Mouse (Mus musculus): ENCODE measurements around the gene Agk.

The Agk gene

DNA sequence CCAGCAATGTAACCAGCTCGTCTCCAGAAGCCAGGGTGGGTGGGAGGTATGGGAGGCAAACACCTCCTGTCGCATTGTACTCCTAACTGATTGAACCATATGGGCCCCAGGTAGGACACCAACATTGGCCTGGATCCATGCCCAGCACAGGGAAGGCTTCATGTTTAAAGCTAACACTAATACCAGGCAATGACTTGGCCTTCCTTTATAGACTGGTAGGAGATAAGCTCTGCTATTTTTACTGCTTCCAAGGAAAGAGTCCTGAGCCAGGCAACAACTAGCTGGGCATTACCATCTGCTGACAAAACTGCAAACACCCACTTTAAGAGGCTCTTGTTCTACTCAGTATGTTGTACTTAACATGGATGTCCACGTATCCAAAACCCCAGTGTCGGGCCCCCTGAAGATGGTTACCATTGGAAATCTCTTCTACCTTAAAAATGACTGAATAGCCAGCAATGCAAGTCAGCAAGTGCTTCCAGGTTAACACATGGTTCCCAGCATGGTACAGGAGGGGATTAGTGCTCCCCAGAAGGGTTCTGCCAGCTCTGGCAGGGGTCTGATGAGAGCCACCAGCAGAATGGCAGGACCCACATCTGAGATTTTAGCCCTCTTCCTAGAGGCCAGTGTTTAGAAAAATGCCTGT, 78.8 kb downstream of the Agk start:
- in situ Hi-C loops (cut with MboI, MseI): no loop called here

DNA sequence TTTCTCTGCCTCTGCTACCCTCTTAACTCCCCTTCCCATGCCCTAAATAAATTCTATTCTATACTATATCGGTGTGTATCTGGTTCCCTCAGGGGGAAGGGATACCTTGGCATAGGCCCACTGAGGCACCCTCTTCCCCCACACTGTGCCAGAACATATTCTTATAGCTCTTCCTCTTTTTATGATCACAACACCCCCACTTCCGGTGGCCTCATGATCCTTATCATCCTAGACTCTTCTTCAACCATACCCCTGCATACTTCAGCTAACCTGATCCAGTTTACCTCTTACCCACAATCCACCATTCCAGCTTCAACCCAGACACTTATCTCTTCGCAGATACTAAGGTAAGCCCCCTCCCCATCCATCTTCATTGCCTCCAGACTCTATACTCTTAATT, 86.1 kb downstream of the Agk start:
- in situ Hi-C loops (cut with MboI, MseI): no loop called here

DNA sequence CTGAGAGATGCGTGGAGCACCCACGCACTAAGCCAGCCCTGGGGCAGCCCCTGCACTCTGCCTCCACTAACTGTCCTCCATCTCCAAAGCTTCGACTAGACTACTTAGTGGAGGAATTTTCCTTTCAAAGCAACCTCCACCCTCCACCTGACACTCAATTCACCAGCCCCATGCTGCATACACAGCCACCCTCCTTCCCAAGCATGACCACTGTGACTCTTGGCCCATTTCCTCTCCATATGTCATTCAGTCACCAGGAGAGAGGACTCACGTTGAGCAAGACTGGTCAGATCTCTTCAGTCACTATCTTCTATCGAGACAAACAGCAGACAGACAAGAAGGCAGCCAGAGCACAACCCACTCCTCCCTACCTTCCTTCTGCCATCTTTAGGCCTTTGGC, 88.1 kb downstream of the Agk start:
- in situ Hi-C loops (cut with MboI, MseI): no loop called here

DNA sequence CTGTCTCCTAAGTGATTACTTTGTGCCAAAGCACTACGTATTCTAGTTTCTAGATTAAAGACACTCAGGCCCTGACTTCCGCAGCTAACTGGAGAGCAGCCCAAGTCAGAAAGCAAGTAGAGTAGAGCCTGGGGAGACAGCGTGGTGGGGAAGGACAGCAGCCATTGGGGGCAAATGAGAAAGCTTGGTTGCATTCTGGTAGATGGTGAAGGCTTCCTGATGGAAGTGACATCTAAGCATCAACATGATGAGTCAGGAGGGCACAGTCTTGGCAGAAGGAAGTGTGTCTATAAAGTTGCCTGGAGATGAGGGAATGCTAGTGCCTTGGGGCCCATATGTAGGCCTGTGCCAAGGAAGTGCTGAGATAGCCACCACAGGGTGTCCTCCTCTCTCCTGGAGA, 88.6 kb downstream of the Agk start:
- in situ Hi-C loops (cut with MboI, MseI): no loop called here

DNA sequence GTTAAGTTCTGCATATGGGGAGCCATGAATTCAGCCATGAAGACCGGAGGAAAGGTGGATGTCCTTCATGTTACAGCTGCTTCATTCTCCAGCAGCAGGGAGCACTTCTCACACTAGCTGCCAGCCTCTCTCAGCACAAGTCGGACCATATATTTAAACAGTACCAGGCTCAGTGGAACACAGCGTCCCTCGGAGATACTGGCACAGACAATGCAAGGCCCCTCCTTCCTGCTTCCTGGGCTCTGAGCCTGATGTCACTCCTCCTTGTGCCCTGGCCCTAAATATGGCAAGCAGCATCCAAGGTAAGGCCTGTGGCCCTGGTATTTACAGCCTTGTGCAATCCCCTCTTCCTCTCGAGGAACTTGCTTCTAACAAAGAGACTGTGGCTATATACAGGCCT, 90.8 kb downstream of the Agk start:
- in situ Hi-C loops (cut with MboI, MseI): no loop called here

DNA sequence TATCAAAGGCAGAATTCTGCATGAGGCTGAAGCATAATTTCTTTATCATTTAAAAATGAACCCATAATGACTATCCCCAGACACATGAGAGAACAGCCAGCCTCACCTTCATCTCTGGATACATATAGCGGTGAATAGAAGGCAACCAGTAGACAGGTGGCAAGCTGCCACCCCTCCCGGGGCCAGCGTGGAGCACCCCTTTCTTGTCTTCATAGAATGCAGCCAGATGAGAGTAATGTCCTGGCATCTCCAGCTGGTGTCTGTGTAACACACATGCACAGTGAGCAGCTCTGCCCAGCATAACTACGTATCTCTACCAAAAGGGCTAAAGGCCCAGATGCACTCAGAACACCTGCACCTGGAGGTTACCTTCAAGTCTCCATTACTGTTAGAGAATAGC, 93.4 kb downstream of the Agk start:
- in situ Hi-C loops (cut with MboI, MseI): no loop called here

DNA sequence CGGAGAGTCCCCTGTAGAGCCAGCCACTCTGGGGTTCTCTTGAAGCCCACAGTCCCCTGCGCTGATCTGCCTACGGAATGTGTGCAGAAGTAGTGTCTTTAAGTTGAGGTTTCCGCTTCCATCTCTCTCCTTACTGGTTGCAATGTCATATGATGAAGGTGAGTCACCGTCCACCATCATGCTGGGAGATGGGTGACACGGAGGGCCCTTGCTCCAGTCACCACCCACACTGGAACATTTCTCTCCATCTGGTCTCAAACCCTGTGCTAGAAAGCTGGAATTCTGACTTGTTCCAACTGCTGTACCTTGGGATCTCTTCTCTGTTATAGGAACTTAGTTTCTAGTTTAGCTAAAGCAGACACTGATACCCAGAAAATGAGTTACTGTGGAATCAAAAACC, 96.1 kb downstream of the Agk start:
- in situ Hi-C loops (cut with MboI, MseI): loop anchor here (10.0 kb wide), 1 partner anchor 696 kb away; the partner anchor contains the start of gene Braf

DNA sequence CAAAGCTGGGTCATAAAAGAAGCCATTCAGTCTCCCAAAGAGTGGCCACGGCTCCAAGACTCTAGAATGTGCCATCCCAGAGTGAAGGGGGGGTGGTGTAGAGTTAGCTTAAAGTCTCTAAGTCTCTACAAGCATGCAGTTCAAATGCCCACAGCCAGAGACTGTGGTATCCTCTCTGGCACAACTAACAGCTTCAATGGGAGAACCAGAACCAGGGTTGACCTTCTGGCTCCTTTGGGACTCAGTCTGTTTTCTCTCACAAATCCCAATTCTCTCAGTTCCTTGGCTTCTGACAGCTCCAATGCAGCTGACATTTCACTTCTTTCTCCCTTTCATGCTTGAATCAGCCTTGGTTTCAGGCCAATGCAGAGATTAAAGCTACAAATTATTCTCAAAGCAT, 98.0 kb downstream of the Agk start:
- in situ Hi-C loops (cut with MboI, MseI): loop anchor here (10.0 kb wide), 1 partner anchor 698 kb away; the partner anchor contains the start of gene Braf

DNA sequence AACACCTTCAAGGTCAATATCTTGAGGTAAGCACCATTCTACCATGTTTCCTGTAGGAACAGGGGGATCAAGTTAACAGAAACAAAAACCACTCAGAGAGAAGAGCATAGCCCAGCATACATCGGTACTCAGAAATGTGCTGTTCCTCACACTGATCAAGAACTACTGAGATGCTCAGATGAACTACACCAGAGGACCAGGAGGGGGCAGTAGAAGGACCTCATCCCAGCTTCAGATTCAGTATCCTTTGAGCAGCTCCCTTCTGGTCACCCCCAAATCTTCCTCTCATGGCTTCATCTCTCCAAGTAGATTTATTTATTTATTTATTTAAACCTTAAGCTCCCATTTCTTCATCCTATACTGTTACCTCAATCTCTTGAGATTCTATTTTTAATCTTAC, 98.8 kb downstream of the Agk start:
- in situ Hi-C loops (cut with MboI, MseI): loop anchor here (10.0 kb wide), 1 partner anchor 699 kb away; the partner anchor contains the start of gene Braf

DNA sequence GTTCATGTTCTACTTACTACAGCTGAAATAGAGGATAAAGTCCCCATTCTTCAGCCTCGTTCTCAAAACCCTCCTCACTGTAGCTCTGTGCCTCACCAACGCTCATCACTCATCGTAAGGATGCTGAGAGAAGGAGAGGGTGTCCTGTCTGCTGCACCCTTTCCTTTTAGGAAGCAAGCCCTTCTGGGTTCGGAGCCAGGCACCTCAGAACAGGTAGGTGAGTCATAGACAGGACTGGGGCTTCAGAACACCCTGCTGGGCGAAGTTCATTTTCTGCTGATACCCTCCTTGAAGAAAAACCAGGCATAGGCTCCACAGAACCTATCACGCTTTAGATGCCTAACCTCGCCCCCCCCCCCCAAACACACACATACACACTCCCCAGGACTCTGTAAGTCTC, 102.5 kb downstream of the Agk start:
- in situ Hi-C loops (cut with MboI, MseI): loop anchor here (10.0 to 25.0 kb wide), 2 partner anchors 703 to 1835 kb away; partner anchors contain the start of genes Braf, Casp2 and Tmem139

DNA sequence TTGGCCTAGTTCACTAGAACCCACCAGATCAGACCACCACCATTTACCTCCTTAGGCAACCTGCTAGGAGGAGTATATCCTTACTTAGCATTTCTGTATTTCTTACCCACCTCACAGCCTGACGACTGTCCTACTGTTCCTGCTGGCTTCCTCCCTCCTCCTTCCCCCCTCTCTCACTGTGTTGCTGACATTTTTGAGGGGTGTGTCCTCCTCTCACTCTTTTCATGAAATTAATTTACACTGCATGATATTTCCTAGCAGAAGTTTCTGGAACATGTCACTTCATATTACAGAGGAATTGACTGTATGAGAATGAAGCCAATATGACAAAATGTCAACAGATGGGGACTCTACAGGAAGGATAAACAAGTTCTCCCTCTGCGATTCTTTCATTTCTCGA, 103.7 kb downstream of the Agk start:
- in situ Hi-C loops (cut with MboI, MseI): loop anchor here (10.0 to 25.0 kb wide), 2 partner anchors 704 to 1834 kb away; partner anchors contain the start of genes Braf, Casp2 and Tmem139

DNA sequence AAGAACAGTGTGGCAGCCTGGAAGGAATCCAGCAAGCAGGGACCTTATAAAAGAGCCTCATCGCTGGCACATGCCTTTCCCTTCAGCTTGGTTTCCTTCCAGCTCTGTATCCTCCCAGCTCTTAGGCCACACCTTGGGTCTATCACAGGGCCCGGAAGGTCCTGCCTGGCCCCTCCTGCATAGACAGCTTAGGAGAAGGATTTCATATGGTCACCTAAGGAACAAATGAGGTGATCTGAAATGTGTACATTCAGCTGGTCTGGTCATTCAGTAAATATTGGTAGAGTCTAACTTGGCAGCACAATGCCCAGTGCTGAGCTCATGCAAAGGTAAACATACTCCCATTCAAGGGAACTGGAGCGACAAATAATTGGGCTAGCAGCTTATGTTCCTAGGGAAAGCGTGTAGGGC, 104.6 kb downstream of the Agk start:
- in situ Hi-C loops (cut with MboI, MseI): loop anchor here (10.0 to 25.0 kb wide), 2 partner anchors 705 to 1833 kb away; partner anchors contain the start of genes Braf, Casp2 and Tmem139

DNA sequence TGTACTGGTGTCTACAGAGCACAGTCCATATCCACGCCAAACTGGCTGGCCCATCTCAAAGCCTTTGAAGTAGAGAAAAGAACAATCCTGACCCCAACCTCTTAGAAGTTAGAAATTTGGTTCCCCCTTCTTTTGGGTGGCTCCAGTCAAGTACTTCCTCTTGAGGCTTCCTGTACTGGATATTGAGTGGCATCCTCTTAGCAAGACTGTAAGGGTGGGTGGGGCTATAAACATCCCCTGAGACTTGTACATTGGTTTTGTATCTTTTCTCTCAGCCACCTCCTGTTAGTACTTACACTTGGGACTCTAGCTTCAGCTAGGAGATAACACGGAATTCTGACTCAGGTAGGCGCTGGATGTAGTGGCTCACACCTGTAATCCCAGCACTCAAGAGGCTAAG, 105.3 kb downstream of the Agk start:
- in situ Hi-C loops (cut with MboI, MseI): loop anchor here (10.0 to 25.0 kb wide), 3 partner anchors 105 to 1832 kb away; partner anchors contain the start of genes Agk, Casp2 and Tmem139

DNA sequence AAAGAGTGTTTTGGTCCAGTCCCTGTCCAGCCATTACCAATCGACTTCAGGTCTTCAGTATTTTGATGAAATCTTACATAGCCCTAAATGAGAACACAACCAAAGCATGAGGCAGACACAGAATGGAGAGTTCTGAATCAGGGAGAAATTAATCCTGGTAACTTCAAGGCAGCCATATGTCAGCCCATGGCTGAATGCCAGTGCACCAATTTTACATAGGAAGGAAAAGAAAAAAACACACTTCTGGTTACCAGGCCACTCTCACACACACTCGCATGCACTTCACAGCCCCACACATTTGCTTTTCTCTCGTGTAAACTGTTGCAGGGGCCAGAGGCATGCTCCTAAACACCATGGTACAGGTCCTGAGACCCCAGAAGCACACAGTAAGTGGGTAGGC, 105.9 kb downstream of the Agk start:
- in situ Hi-C loops (cut with MboI, MseI): loop anchor here (10.0 to 25.0 kb wide), 3 partner anchors 106 to 1831 kb away; partner anchors contain the start of genes Agk, Casp2 and Tmem139

DNA sequence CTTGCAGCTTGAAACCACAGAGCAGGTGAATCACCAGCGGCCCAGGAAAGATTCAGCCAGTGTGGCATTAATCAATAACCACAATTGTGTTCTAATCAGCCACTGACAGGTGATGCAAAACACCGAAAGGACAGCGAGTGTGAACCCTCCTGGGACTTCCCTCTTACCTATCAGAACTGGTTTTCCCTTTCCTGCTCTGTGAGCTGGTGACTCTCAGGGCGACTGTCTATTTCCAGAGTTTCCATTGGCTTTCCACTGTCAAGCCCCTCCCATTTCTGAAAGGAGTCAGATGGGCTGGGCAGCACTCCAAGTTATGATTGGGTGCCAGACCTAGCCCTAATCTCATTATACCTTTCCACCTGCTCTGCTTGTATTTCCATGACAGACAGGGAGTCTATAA, 106.4 kb downstream of the Agk start:
- in situ Hi-C loops (cut with MboI, MseI): loop anchor here (10.0 to 25.0 kb wide), 3 partner anchors 107 to 1831 kb away; partner anchors contain the start of genes Agk, Casp2 and Tmem139

DNA sequence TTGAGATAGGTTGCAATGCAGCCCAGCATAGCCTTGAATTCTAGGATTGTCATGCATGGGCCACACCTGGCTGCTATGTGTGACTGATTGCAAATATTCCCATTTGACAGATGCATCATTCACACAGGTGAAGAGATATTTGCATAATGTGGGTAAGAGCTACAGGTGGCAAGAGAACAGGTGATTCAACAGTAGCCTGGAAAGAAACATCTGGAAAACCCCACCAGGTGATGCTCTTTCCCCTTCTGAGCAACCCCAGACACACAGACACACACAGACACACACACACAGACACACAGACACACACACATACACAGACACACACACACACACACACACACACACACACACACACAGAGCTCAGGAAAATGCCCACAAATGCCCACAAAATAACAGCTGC, 106.8 kb downstream of the Agk start:
- in situ Hi-C loops (cut with MboI, MseI): loop anchor here (10.0 to 25.0 kb wide), 3 partner anchors 107 to 1830 kb away; partner anchors contain the start of genes Agk, Casp2 and Tmem139

DNA sequence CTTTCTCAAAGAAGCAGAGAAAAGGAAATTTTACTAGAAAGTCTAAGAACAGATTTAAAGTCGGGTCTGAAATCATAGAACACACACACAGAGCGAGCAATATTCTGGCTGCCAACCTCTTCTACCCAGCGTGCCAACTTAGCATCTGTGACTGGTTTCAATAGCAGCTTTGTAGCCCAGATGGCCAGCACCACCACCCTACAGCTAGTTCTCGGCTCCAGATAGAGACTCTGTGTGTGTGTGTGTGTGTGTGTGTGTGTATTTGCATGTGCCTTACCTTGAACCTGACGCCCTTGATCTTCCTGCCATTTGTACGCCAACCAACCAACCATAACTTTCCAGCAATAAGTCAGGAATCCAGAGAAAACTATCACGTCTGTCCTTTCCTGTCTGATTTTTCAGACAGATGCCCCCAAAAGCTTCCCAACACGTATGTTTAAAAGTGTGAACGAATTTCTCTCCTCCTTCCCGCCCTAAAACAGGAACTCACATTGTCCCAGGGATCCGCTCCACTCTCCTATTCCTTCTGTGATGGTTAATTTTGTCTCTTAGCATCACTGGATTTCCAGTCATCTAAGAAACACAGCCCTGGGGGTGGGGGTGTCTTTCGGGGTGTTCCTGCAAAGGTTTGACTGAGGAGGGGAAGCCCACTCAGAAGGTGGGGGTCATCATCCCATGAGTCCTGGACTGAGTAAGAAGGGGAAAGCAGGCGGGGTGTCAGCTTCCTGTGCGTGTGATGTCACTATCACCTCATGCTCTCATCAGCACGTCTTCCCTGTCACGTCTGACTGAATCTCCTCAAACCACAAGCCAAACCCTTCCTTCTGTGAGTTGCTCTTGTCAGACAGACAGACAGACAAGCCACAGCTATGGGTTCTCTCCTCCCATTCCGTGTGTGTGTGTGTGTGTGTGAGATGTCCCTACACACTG, 107.6 kb downstream of the Agk start:
- in situ Hi-C loops (cut with MboI, MseI): loop anchor here (10.0 to 25.0 kb wide), 3 partner anchors 108 to 1830 kb away; partner anchors contain the start of genes Agk, Casp2 and Tmem139

DNA sequence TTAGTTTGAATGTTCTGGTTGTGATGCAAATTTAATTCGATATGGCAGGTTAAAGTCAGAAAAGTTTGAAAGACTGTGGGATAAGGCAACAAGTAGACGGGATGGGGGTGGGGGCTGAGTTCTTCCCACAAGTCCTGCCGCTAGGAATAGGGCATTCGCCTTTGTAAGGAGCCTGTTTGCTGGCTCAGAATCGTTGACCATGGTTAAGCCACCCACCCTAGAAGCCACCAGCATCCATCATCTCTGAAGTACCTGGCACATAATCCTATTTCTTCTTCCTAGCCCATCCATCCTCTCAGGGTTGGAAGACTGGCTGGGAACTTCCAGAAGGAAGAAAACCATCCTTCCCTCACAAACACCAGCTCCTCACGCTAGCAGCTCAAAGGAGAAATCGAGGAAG, 109.7 kb downstream of the Agk start:
- in situ Hi-C loops (cut with MboI, MseI): loop anchor here (10.0 to 25.0 kb wide), 3 partner anchors 110 to 1828 kb away; partner anchors contain the start of genes Agk, Casp2 and Tmem139

DNA sequence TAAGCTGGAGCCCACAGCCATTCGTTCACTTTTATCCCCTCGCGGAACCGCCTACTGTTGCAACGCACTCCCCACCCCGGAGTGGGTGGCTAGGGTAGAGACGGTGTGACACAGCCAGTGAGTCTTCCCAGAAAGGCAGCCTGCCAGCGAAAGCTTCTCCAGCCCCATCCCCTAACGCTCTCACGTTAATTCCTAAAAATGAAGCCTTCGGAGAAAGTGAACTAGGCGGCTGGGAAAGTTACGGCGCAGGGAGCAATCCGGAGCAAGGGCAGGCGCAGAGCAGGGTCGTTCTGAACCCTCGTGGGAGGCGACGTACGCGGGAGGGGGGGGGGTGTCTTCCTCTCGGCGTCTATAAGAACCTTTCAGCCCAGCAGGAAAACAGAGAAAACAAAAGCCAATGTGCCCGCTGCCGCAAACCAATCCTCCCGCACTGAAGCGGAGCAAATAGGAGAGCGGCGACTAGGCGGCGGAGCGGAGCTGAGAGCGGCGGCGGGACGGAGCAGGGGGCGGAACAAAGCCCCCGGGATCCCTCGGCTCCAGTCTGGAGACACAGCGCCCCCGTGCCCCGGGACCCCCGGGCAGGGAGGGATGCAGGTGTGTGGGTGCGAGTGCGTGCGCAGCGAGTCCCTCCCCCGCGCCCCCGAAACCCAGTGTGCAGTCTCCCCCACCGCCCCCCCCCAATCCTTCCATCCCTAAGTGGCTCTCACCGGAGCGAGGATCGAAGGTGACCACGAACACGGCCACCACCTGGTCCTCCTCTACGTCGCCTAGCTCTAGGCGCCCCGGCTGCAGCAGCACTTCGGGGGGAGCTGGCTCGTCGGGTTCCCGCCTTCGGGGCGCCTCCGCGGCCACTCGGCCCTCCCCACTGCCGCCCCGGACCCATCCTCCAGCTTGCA, 110.4 kb downstream of the Agk start:
- in situ Hi-C loops (cut with MboI, MseI): loop anchor here (10.0 to 25.0 kb wide), 3 partner anchors 111 to 1827 kb away; partner anchors contain the start of genes Agk, Casp2 and Tmem139

DNA sequence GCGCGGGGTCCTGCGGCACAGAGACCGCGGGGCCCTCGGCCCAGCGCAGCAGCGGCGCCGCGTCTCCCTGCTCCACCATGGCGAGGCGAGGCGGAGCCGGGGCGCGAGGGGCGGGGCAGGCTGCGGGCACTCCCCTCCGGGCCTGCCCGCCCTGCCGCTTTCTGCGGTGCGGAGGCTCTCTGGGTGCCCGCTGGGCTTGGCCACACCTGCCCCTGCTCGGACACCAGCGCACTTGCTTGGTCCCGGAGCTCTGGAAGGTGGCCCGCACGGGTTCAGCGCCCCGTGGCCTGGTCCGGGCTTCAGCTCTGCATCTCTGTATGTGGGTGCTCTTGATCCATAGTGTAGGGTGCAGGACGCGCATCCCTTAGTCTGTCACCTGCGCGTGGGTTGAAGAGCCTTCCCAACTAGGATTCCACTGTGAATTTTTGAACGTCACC, 111.1 kb downstream of the Agk start, which contains the start of gene E330009J07Rik:
Gene E330009J07Rik (minus strand): TSS at position 89 of the 437 bp plus-strand sequence.
- in situ Hi-C loops (cut with MboI, MseI): loop anchor here (10.0 to 25.0 kb wide), 3 partner anchors 111 to 1826 kb away; partner anchors contain the start of genes Agk, Casp2 and Tmem139
